In the genomic region with DNA sequence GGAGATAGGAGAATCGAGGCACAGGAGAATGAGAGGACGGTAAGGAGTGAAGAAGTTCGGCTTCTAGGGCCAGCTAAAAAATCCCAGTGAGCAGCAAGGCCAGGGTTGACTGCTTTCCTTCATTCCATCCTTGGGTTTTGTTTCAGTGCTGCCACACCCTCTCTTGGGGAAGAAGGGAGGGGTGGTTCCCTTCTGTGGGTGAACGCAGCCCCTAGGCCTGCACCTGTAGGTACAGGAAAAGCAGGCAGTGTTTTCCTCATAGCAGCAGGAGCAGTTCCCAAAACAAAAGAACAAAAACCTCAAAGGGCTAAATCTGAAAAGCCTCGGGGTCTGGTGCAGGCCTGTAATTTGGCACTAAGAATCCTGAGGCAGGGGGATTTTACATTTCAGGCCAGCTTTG, we compare ENCODE assay signal across 23 mouse cellular contexts. TPM values are rescaled to one million over a fixed set of nuclear protein-coding genes. Genes with fewer than 3 reads are reported as not detected.
DNase-seq lines count a peak whose midpoint lies in the region; ATAC-seq lines count a peak whose summit lies in the region.
"Had no signal": no experiment of that assay in that cellular context is flagged by ENCODE, and none has a peak within 500 bp of the region (broad histone marks: within the 10 kb centered on the region; RNA-seq: fewer than 3 reads in every experiment).

No protein-coding gene starts in this region.

- no peaks in the 10 kb centered on the region for H3K27me3 ChIP-seq in forebrain, embryonic 12.5 days
- no peaks in the 10 kb centered on the region for H3K27me3 ChIP-seq in forebrain, embryonic 16.5 days (replicated peaks; ENCODE audit: control insufficient read depth, insufficient read depth, low read length)
- H3K27me3 ChIP-seq: embryonic facial prominence, embryonic 15.5 days; hindbrain, embryonic 12.5 days had no signal

- H3K4me3 ChIP-seq in forebrain, embryonic 12.5 days (replicated peaks), result no peak overlapping the region
- no peak overlapping the region for H3K4me3 ChIP-seq in forebrain, embryonic 16.5 days (replicated peaks; ENCODE audit: low read length)
- H3K4me3 ChIP-seq: embryonic facial prominence, embryonic 15.5 days; erythroblast, embryonic 14.5 days; gastrocnemius, adult 2 months; hindbrain, embryonic 12.5 days had no signal

- H3K4me1 ChIP-seq in forebrain, embryonic 12.5 days, result 0 out of 2 replicates have a peak, but pooled peaks cover 3% of the 10 kb centered on the region
- H3K4me1 ChIP-seq in forebrain, embryonic 16.5 days (replicated peaks; ENCODE audit: control insufficient read depth, insufficient read depth, low read length), result no peaks in the 10 kb centered on the region
- H3K4me1 ChIP-seq: embryonic facial prominence, embryonic 15.5 days; hindbrain, embryonic 12.5 days had no signal

- no peak overlapping the region for H3K9ac ChIP-seq in forebrain, embryonic 12.5 days
- H3K9ac ChIP-seq in forebrain, embryonic 16.5 days (replicated peaks; ENCODE audit: low read depth, low read length), result no peak overlapping the region
- H3K9ac ChIP-seq: embryonic facial prominence, embryonic 15.5 days; hindbrain, embryonic 12.5 days had no signal

- H3K27ac ChIP-seq in forebrain, embryonic 12.5 days, result 0 out of 2 replicates have a peak overlapping the region, but pooled peaks have one; percentile 36
- no peak overlapping the region for H3K27ac ChIP-seq in forebrain, embryonic 16.5 days (ENCODE audit: low read length)
- H3K27ac ChIP-seq: embryonic facial prominence, embryonic 15.5 days; hindbrain, embryonic 12.5 days had no signal

- no peak overlapping the region for H3K4me2 ChIP-seq in forebrain, embryonic 12.5 days
- no peak overlapping the region for H3K4me2 ChIP-seq in forebrain, embryonic 16.5 days (ENCODE audit: low read length)
- H3K4me2 ChIP-seq: embryonic facial prominence, embryonic 15.5 days; hindbrain, embryonic 12.5 days had no signal

- H3K9me3 ChIP-seq in forebrain, embryonic 12.5 days, result no peaks in the 10 kb centered on the region
- no peaks in the 10 kb centered on the region for H3K9me3 ChIP-seq in forebrain, embryonic 16.5 days (ENCODE audit: control insufficient read depth, low read length)
- H3K9me3 ChIP-seq: embryonic facial prominence, embryonic 15.5 days; hindbrain, embryonic 12.5 days had no signal

- 15% methylated on average over 5 of the region's 5 CpGs for WGBS in forebrain, embryonic 12.5 days
- 15% methylated on average over 5 of the region's 5 CpGs for WGBS in forebrain, embryonic 16.5 days

- DNase-seq in thymus, postnatal 4 days, result peak; percentile 12
- DNase-seq in thymus, postnatal 10 days (ENCODE audit: low spot score in 2 of 2), result no peak
- peak; percentile 80 for DNase-seq in R1 (ENCODE audit: low read depth, low spot score)
- DNase-seq in right cerebral cortex, postnatal 14 days, result no peak
- DNase-seq in B cell, adult 2 months, result no peak
- DNase-seq: adrenal gland, postnatal 14 days; cerebellum, adult 18-20 months; cerebellum, adult 9-11 months; cerebellum, postnatal 36 days; gastrocnemius, adult 2 months; gastrocnemius, postnatal 25 days; heart, adult 11 months; heart, postnatal 10 days; heart, postnatal 4 days had no signal

- no peak for ATAC-seq in forebrain, embryonic 12.5 days (ENCODE audit: low FRiP score)
- ATAC-seq in forebrain, embryonic 16.5 days, result no peak
- ATAC-seq: hindbrain, embryonic 16.5 days; inflammation-experienced regulatory T-cells, adult 6 months; intestine, postnatal 0 days had no signal

- no peaks in the 10 kb centered on the region for H3K36me3 ChIP-seq in forebrain, embryonic 12.5 days (replicated peaks)
- no peaks in the 10 kb centered on the region for H3K36me3 ChIP-seq in forebrain, embryonic 16.5 days (ENCODE audit: control insufficient read depth, insufficient read depth)
- H3K36me3 ChIP-seq: embryonic facial prominence, embryonic 15.5 days; hindbrain, embryonic 12.5 days had no signal

RNA-seq across cellular contexts. Expression of gene Hexa, which starts 7.7 kb away (rescaled TPM):
- 37.1 and 43.3 TPM in 2 replicates for polyA plus RNA-seq in forebrain, embryonic 12.5 days (2016; fragmentation: Nextera tagmentation; extraction: Ambion mirVana)
- 51.3 and 55.7 TPM in 2 replicates for polyA plus RNA-seq in forebrain, embryonic 16.5 days (2015; fragmentation: Nextera tagmentation; extraction: Ambion mirVana)

RNA-seq across cellular contexts. Expression of gene Tmem202, which starts 8.0 kb away (rescaled TPM):
- 0.15 TPM in 1 of 2 replicates, not detected in the other for polyA plus RNA-seq in forebrain, embryonic 12.5 days (2016; fragmentation: Nextera tagmentation; extraction: Ambion mirVana)
- polyA plus RNA-seq in forebrain, embryonic 16.5 days (2015; fragmentation: Nextera tagmentation; extraction: Ambion mirVana), result 0.45 and 0.58 TPM in 2 replicates
- polyA plus RNA-seq: embryonic facial prominence, embryonic 15.5 days; erythroblast, embryonic 14.5 days; forebrain, embryonic 11.5 days; hindbrain, embryonic 12.5 days; inflammation-experienced regulatory T-cells, adult 6 months had no signal

RNA-seq across cellular contexts. Expression of gene Arih1, which starts 45.2 kb away (rescaled TPM):
- polyA plus RNA-seq in forebrain, embryonic 12.5 days (2016; fragmentation: Nextera tagmentation; extraction: Ambion mirVana), result 20.7 and 27.1 TPM in 2 replicates
- 15.6 and 21.2 TPM in 2 replicates for polyA plus RNA-seq in forebrain, embryonic 16.5 days (2015; fragmentation: Nextera tagmentation; extraction: Ambion mirVana)

RNA-seq across cellular contexts. Expression of gene Celf6, which starts 46.1 kb away (rescaled TPM):
- 14.4 and 16.7 TPM in 2 replicates for polyA plus RNA-seq in forebrain, embryonic 12.5 days (2016; fragmentation: Nextera tagmentation; extraction: Ambion mirVana)
- polyA plus RNA-seq in forebrain, embryonic 16.5 days (2015; fragmentation: Nextera tagmentation; extraction: Ambion mirVana), result 29.5 and 42.0 TPM in 2 replicates
- polyA plus RNA-seq: erythroblast, embryonic 14.5 days; inflammation-experienced regulatory T-cells, adult 6 months had no signal

Comparison
In these comparisons a context has a peak if more than half of its experiments do, and no peak if none do; other contexts are left out.
1. DNase-seq: peak in thymus, postnatal 4 days (single experiment) and R1 (single experiment); none in thymus, postnatal 10 days (0 of 2), right cerebral cortex, postnatal 14 days (single experiment) and B cell, adult 2 months (0 of 2).